Mouse (Mus musculus): ENCODE measurements around the gene Pmpca. TPM values are rescaled to one million over a fixed set of nuclear protein-coding genes. Genes with fewer than 3 reads are reported as not detected.

Pmpca gene
- total RNA-seq, 2 experiments from 2014 or later = 116 to 130 TPM

Other genes starting within 250 kb of the Pmpca start
- not detected for gene Lhx3, start 181.1 kb upstream of the Pmpca start, total RNA-seq (2021)
- gene Qsox2, start 151.8 kb upstream of the Pmpca start, total RNA-seq (2021) = 10 to 100 TPM; 11.8 to 12.8 TPM
- under 1 TPM; 0.05 to 0.22 TPM for gene Ccdc187, start 94.8 kb upstream of the Pmpca start, total RNA-seq (2021)
- gene Gpsm1, start 73.8 kb upstream of the Pmpca start, total RNA-seq (2021) = 100 to 1,000 TPM; 168 to 234 TPM
- 10 to 100 TPM; 14.8 to 16.3 TPM for gene Dnlz, start 37.2 kb upstream of the Pmpca start, total RNA-seq (2021)
- gene Card9, start 28.4 kb upstream of the Pmpca start, total RNA-seq (2021) = 1 to 10 TPM; 1.2 to 1.3 TPM
- gene Snapc4, start 8.7 kb upstream of the Pmpca start, total RNA-seq (2021) = 10 to 100 TPM; 13.0 to 15.5 TPM
- 10 to 100 TPM; 58.5 to 58.8 TPM for gene Entr1, start within 50 bp of the Pmpca start, total RNA-seq (2021)
- 10 to 100 TPM; 15.3 to 17.1 TPM for gene Inpp5e, start 19.9 kb downstream of the Pmpca start, total RNA-seq (2021)
- 10 to 100 TPM; 38.2 to 45.5 TPM for gene Sec16a, start 55.9 kb downstream of the Pmpca start, total RNA-seq (2021)
- gene Notch1, start 127.3 kb downstream of the Pmpca start, total RNA-seq (2021) = 10 to 100 TPM; 54.0 to 54.3 TPM
- 100 to 1,000 TPM; 325 to 346 TPM for gene Egfl7, start 190.7 kb downstream of the Pmpca start, total RNA-seq (2021)
- under 1 TPM in 1 of 2 experiments, not detected in 1; 0.36 TPM for gene Gm20532, start 197.3 kb downstream of the Pmpca start, total RNA-seq (2021)
- gene Agpat2, start 215.1 kb downstream of the Pmpca start, total RNA-seq (2021) = 10 to 100 TPM; 53.3 to 78.7 TPM
- 10 to 100 TPM; 13.8 to 16.8 TPM for gene Fam69b, start 239.1 kb downstream of the Pmpca start, total RNA-seq (2021)

Measured in heart, postnatal 10 days (tissue).